Mouse (Mus musculus): ENCODE data around the gene Padi2.

The Padi2 gene

DNA sequence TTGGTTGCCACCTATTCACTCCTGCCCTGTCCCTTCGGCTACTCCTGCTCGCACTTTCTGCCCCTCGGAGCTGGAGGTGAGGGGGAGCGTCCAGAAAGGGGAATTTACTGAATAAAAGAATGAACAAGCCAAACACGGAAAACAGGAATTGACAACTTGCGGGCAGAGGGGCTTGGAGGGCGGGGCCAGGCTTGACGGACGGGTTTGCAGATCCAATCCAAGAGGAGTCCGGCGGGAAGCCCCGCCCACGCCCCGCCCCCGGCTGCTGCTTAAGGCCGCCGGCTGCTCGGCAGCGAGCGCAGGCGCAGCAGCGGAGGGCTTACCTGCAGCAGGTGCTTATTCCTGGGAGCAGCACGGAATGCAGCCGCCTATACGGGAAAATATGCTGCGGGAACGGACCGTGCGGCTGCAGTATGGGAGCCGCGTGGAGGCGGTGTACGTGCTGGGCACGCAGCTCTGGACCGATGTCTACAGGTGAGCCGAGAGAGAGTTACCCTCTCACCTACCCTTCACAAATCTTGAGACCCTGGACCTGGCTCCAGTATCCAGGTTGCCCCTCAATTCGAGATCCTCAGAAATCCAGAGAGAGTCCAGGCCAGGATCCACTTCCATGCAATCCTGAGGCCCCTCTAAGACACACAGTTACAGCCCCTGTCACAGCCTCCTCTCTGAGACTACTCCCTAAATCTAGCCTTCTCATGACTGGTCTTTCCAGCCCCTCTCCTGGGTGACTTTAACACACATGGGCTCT is at the start of gene Padi2:
Padi2 (plus strand) TSS at position 269 of the 751 bp plus-strand sequence.
- peak; percentile 64 for DNase-seq (ENCODE audit: low read depth, low spot score)

DNA sequence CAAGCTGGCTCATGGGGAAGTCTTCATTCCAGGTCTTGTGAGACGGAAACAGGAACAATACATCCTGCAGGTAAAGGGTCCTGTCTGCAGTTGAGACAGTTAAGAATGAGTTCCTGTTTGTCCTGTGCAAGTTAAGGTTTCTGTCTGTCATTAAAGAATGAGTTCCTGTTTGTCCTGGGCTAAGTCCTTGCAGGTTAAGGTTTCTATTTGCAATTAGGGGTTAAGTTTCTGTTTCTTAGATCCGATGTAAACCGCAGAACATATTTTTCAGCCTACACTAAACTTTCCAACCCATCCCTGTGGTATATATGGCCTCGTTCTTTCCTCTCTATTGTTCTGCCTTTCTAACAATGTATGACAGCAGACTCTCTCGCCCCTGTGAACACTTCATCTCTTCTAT is 49.1 kb upstream of the Padi2 start:
- no peak for DNase-seq (ENCODE audit: low read depth, low spot score)

DNA sequence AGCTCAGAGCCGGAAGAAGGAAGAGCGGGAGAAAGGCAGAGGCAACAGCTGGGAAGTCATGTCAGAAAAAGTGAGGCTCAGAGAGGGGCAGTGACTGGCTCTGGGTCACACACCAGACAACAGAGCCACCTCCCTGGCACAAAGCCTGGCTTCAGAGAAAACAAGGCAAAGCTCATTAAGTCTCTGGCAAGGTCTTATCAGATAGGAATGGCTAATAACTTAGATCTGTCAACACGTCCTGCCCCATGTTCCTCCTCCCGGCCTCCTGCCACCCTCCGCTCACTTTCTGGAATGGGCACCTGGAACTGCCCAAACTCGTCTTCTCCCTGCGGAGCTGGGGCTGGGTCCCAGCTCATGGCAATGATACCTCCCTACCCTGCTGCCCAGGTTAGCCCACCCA is 48.3 kb upstream of the Padi2 start:
- DNase-seq (ENCODE audit: low read depth, low spot score): no peak

DNA sequence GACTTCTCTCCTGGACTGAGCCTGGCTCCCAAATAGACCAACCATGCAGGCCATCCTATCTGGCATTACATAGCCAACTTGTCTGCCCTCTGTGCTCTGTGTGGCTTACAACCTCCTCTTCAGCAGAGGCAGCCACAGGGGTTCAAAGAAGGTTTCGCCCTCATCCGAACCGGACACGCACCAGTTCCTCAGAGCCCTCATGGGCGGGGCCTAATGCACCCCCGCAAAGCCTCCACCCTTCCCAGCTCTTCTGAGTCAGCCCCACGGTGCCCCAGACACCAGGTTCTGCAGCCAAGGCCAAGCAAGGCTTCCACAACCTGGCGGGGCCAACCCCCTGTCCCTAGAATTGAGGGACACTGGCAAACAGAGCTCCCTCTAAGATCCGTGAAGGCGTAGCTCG is 46.9 kb upstream of the Padi2 start:
- DNase-seq (ENCODE audit: low read depth, low spot score): no peak

DNA sequence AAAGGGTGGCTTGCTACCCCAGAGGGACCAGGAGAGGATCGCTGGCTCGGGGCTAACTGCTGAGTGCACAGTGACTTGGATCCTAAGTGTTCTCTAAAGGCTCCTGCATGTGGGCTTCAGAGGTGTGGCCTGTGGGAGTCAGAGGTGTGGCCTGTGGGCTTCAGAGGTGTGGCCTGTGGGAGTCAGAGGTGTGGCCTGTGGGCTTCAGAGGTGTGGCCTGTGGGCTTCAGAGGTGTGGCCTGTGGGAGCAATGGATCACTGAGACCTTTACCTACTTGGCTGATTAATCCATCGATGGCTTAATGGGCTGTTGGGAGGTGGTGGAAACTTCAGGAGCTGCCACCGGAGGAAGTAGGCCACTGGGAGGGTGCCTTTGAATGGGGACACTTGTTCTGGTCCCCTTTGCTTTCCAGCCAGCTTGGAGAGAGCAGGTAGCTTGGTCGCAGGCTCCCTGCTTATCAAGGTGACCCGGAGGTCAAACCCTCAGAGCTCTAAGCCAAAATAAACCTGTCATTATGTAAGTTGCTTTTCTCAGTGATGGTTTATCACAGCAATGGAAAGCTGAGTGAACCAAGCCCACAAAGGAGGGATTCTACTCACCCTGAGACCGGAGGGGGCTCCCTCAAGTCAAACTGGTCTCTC is 45.9 kb upstream of the Padi2 start:
- DNase-seq (ENCODE audit: low read depth, low spot score): no peak

DNA sequence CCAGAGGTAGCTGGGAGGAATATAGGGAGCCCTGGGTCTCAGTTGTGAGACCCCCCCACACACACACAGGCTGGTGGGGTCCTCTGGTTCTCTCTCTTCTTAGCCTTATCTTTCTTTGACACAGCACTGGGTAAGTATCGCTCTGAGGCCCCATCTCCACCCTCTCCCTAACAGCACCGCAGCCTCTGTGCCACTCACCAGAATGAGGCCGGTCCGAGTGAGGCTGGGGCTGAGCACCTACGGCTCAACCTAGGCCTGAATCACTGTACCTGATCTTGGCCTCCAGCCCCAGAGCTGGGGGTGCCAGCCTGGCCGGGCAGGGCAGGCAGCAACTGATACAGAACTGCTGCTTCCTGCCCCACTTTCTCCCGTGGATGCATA is 45.4 kb upstream of the Padi2 start:
- DNase-seq (ENCODE audit: low read depth, low spot score): no peak

DNA sequence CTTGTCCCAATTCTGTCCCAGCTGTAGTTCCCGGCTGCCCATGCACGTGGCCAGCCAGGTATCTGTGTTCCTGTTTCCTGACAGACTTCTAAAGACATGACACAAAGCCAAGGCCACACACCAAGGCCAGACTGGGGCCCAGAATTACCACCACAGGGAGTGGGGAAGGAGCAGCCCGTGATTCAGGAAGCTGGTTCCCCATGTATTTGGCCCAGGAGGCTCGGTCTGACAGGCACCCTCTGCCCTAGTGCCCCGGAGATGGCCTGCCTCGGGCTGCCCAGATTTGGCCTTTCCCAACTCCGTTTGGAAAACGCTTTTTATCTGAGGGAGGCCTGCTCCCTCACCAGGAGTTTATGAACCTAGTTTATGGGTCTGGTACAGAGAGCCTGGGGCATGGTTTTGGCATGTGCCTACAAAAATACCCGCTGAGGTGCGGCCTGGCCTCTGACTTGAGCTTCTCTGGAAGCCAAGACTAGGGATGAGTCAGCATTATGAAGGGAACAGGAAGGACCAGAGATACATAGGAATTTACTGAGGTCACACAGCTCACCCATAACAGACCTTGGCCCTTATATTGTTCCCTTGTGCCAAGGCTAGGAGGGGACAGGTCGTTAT is 44.0 kb upstream of the Padi2 start:
- no peak for DNase-seq (ENCODE audit: low read depth, low spot score)

DNA sequence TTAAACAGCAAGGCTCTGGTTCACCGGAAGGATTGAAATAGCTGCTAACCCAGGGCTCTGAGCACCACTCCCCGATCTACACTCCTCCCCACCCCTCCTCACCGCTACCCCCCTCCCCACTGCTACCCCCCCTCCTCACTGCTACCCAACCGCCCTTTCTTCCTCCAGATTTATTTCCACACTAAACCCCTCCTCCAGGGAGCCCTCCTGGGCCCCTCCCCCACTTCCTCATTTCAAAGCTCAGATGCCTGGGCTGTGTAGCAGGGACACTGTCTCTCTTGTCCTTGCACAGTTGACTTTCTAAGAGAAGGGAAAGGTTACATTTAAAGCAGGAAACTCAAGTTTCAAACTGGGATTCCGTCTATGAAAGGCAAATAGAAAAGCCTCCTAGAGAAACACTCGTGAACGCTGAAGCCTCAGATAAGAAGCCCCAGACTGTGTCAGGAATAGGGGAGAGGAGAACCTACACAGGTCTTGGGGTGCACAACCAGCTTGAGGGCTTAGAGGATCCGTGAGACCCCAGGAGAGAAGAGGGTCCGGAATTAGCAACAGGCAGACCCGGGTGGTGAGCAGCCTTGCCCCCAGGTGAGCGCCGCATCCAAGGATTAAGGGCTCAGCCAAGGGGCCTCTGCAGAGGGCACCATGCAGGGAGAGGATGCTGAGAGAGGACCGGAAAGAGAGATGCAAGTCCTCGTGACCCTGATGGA is 37.5 kb upstream of the Padi2 start:
- no peak for DNase-seq (ENCODE audit: low read depth, low spot score)

DNA sequence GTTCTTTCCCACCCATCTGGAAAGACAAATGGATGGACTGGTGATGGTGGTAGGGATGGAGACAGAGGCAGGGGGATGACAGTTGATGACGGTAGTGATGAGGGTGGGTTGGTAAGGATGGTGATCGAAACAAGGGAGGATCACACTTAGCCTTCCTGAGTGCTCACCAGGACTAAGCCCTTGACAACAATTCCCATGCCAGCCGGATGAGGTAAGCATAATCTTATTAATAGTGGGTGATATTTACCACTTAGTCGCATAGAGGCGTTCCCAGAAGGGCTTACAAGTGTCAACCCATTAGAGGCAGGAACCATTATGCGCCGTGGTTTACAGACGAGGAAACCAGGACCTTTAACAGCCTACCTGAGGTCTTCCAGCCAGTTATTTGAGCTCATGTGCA is 36.2 kb upstream of the Padi2 start:
- no peak for DNase-seq (ENCODE audit: low read depth, low spot score)

DNA sequence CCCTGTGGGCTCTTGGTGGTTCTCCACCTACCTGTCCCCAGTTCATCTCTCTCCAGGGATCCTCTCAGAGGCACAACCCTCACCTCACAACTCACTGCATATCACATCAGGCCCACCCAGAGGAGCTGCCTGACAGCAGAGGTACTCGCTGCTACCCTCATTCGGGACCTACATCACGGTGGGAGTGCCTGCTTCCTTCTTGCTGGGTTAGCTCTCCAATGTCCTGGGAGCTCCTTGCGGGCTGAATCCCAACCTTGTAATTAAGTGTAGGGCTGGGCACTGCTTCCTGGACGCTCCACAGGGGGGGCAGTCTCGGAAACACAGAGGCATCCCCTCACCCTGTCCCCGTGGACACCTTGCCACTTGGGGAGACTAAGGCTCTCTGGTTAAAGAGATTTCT is 35.3 kb upstream of the Padi2 start:
- no peak for DNase-seq (ENCODE audit: low read depth, low spot score)

DNA sequence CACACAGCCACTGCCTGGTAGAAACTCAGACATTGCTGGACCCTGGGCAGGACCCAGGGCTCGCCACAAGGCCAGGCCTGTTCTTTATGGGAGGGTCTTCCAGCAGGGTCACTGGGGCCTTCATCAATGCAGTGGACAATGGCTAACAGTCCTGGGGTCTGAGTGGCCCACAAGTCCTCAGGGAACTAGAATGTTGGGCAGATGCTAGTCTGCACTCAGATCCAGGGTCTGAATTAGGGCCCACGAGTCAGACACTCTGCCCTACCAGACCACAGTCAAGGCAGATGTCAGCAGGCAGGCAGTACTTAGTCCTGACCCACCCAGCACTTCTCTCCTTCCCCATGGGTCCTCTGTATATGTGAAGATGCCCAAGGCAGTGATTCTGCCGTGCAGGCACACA is 34.8 kb upstream of the Padi2 start:
- DNase-seq (ENCODE audit: low read depth, low spot score): no peak

DNA sequence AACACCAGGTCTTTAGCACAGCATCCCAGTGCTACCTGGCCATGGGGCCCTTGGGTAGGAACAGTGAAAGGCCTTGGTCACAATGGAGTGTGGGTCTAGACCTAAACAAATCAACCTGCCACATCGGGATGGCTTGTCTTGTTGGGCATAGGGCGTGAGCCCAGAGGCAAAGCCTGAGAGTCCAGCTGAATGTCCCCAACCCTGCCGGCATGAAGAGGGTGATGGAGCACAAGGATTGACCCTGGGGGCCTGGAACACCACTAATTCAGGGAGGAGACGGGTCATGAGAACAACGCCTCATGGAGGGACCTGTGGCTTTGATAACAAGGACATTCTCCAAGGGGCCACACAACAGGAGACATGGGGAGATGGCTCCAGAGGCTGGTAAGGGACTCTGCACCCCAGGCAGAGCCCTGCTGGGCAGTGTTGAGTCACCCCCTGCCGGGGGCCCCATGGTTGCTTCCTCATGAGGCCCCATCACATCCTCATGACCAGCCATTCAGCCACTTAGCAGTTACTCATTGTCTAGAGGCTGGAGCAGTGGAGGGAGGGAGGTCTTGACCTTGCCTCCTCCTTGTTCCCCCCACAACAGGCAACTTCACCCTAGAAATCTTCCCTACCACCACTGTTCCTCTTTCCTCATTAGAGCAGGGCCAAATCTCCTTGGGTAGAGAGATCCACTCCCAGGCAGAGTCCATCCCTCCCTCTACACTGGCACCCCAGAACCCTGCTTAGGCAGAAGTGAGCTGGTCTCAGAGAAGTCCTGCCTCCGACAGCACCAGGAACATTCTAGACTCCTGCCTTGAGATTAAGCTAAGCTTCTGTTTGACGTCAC is 34.1 kb upstream of the Padi2 start:
- no peak for DNase-seq (ENCODE audit: low read depth, low spot score)

DNA sequence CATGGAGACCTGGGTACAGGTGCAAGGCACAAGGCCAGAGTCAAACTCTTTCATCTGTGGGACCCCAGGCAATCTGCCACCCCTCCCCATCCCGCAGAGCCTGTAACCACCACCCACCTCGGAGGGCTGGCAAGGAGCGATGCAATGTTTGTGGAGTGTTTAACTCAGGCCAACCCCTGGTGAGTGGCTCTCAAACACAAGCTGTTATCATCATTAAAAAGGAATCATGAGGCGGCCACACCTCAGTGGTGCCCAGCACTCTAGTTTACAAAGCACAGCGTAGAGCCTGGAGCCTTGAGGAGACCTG is 33.5 kb upstream of the Padi2 start:
- DNase-seq (ENCODE audit: low read depth, low spot score): no peak

DNA sequence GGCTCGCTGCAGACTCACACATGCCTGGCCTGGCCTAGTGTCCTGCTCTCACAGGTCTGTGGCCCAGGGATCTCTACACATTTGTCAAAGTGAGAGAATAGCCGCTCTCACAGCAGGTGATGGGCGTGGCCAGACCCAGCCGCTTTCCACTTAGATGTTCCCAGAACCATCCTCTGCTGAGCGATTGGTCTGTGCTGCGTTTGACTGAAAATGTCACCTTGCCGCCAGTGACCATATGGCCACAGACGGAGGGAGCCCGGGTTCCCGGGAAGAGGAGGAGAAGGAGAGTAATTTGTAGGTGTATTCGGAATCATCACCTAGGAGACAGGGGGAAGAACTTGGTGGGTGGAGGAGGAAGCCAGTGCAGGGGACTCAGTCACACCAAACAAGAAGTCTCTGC is 33.1 kb upstream of the Padi2 start:
- DNase-seq (ENCODE audit: low read depth, low spot score): no peak

DNA sequence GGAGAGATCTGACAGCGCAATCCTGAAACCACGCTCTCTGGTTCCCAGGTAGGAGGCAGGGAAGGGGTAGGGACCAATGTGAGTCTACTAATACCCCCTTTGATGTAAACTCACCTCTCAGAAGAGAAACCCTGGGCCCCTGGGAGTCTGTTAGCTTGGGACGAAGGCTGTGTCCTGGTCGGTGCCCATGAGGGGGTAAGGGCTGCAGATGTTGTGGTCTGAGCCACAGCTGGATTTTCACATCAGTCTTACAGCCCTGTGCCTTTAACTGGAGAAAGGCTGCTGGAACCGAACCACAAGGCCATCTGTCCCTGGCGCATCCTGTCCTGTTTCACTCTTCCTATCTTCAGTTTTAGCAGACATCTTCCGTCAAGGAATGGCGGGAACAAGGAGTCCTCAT is 30.0 kb upstream of the Padi2 start:
- no peak for DNase-seq (ENCODE audit: low read depth, low spot score)

DNA sequence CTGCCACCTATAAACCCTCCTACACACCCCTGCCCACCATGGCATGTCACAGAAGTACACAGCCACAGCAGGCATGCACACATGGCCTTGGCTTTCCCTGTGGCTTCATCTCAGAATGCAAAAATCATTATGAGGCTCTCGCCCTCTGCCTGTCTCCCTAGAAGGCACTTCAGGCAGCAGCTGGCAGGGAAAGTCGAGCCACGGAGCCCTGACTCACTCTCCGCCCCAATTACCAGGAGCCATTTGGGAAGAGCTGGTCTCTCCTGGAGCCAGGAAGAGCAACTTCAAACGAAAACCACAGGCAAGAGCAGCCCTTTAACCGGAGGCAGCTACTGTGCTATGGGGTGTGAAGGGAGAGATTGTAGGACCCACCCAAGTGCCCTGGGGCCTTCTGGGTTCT is 29.5 kb upstream of the Padi2 start:
- DNase-seq (ENCODE audit: low read depth, low spot score): no peak

DNA sequence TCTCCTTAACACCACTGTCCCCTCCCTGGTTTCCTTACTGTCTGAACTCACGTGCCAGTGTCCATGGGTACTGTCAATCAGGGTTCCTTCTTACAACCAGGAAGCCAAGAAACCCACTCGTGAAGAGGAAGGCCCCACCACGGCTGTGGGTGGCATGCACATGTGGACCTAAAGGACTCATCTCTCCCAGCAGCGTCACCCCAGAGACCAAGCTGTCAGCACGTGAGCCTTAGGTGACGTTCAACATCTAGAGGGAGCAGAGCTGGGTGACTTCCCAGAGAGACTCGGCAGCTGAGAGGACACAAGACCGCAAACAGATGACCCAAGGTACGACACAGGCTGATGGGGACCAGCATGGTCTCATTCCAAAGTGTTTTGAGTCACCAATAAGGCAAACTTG is 28.7 kb upstream of the Padi2 start:
- DNase-seq (ENCODE audit: low read depth, low spot score): no peak

DNA sequence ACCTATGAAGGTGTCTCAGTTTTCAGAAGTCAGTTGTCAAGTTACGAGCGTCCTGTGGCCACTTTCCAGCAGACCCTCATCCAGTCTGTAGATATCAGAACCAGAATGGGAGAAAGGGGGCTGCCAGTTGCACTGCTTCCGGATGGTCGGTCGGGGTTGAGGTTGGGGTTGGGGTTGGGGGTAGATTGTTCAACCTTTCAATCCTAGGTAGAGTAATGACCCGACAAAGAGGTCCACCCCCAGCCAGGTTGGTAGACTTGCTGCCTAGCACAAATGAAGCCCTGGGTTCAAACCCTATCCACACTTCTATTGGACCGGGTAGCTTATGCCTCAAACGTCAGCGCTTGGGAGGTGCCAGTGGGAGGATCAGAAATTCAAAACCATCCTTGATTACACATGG is 27.5 kb upstream of the Padi2 start:
- no peak for DNase-seq (ENCODE audit: low read depth, low spot score)

DNA sequence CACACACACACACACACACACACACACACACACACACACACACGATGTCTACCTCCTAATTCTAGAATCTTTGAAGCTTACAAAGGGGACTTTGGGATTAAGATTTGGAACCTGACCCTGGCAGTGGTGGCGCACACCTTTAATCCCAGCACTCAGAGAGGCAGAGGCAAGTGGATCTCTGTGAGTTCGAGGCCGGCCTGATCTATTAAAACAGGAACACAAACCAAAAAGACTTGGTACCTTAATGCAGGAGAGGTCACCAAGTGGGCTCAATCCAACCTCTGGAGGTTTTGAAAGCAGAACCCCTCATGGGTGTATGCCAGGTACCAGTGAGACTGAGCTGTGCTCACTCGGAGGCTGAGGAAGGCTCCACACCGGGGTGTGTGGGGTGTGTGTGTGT is 27.0 kb upstream of the Padi2 start:
- no peak for DNase-seq (ENCODE audit: low read depth, low spot score)

DNA sequence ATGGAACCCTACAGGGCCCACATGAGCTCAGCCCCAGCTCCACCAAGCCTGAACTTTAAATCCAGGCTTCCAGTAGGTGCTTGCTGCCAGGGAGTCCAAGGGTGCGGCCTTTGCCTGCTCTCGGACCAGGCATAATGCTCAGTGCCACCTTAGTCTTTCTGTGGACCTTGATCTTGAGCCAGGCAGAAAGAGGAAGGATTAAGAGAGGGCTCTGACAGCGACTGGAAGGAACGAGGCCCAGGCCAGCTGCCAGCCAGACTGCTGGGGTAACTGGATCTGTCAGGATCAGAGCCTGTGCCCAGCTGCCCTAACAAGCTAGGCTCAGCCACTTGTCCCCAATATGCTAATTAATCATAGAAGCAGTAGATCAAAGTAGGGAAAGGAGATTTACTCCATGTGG is 26.4 kb upstream of the Padi2 start:
- no peak for DNase-seq (ENCODE audit: low read depth, low spot score)

DNA sequence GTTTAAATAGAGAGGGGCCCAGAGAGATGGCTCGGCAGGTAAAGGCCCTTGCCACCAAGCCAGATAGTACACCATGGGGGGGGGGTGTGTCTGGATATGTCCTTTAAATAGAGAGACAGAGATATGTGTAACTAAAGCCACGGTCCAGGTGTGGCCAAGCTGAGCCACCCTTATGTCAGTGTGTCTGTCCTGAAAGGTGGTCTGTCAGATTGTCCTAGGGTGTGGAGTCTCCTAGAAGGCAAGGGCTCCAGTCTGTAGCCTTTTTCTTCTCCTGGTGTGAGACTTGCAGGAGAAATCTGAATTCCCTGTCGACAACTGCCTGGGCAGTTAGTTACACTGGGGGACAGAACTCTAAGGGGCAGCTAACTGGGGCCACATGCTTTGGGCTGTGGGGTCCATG is 25.9 kb upstream of the Padi2 start:
- no peak for DNase-seq (ENCODE audit: low read depth, low spot score)

All from WW6 (cell line).